Mouse (Mus musculus) frontal cortex, adult 2 months (tissue): ENCODE results near the gene Nab1. TPM values are rescaled to one million over a fixed set of nuclear protein-coding genes. Genes with fewer than 3 reads are reported as not detected.

ENCODE experiments used
- polyA plus RNA-seq: library from polyadenylated mRNA; depleted of rRNA; stranded (reverse); fragments of >200 nt; gene quantifications from 2 replicates; pipeline ENCODE4 v1.2.3, GENCODE M21; 2012; rRNA removed

Nab1 gene
- polyA plus RNA-seq, 1 experiment, result 23.2 TPM

Other genes with a start within 250 kb of the Nab1 start
- gene Nemp2, start 130.0 kb upstream of the Nab1 start, polyA plus RNA-seq, result 10.7 and 12.3 TPM in 2 replicates
- gene Mfsd6, start 226.8 kb upstream of the Nab1 start, polyA plus RNA-seq, result 37.8 and 42.4 TPM in 2 replicates